In the genomic region with DNA sequence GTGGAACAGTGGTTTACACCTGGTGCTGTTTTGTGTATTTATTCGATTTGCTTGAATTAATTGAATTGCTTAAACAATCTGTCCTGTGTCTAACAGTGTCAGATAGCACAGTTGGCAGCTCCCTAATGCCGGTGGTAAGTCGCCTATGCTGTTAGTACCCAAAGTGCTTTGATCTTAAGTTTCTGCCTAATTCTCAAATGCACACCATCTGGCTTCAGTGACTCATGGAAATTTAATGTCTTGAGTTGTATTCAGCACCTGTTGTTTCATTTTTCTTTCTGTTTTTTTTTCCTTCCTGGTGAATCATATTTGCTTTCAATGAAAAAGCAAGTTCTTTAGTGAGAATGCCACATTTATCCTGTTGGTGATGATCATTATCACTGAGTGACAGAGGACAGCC, we compare ENCODE assay signal across 14 mouse cellular contexts.
DNase-seq lines count a peak whose midpoint lies in the region; ATAC-seq and TF ChIP-seq lines count a peak whose summit lies in the region.
"Had no signal": no experiment of that assay in that cellular context is flagged by ENCODE, and none has a peak within 500 bp of the region (broad histone marks: within the 10 kb centered on the region; RNA-seq: fewer than 3 reads in every experiment).

No protein-coding gene starts in this region.

- no peaks in the 10 kb centered on the region for H3K4me1 ChIP-seq in hindbrain, postnatal 0 days (ENCODE audit: insufficient read depth, low read length)
- H3K4me1 ChIP-seq in hindbrain, embryonic 13.5 days (replicated peaks): no peaks in the 10 kb centered on the region
- no peaks in the 10 kb centered on the region for H3K4me1 ChIP-seq in kidney, embryonic 14.5 days (ENCODE audit: control insufficient read depth, insufficient read depth, low read length)
- H3K4me1 ChIP-seq: heart, embryonic 13.5 days; hindbrain, embryonic 10.5 days had no signal

- no peak overlapping the region for H3K9ac ChIP-seq in hindbrain, postnatal 0 days (replicated peaks; ENCODE audit: low read length)
- H3K9ac ChIP-seq in hindbrain, embryonic 13.5 days: no peak overlapping the region
- no peak overlapping the region for H3K9ac ChIP-seq in kidney, embryonic 14.5 days (ENCODE audit: low read depth, low read length)
- H3K9ac ChIP-seq: heart, embryonic 13.5 days had no signal

- H3K9me3 ChIP-seq in hindbrain, postnatal 0 days (ENCODE audit: low read length): no peaks in the 10 kb centered on the region
- H3K9me3 ChIP-seq in hindbrain, embryonic 13.5 days: no peaks in the 10 kb centered on the region
- no peaks in the 10 kb centered on the region for H3K9me3 ChIP-seq in kidney, embryonic 14.5 days (ENCODE audit: control insufficient read depth, low read length)
- H3K9me3 ChIP-seq: hindbrain, embryonic 10.5 days had no signal

- no peak overlapping the region for H3K27ac ChIP-seq in hindbrain, postnatal 0 days
- H3K27ac ChIP-seq in hindbrain, embryonic 13.5 days: no peak overlapping the region
- H3K27ac ChIP-seq in layer of hippocampus, adult 2 months: no peak overlapping the region
- no peak overlapping the region for H3K27ac ChIP-seq in kidney, embryonic 14.5 days (ENCODE audit: low read depth, low read length)
- H3K27ac ChIP-seq: heart, embryonic 13.5 days; hindbrain, embryonic 10.5 days had no signal

- peak; percentile 3 for DNase-seq in hindbrain, postnatal 0 days (ENCODE audit: low spot score)
- peak; percentile 27 for DNase-seq in 3T3-L1 (ENCODE audit: low read depth, low spot score)
- peak; percentile 21 for DNase-seq in CD4-positive, CD25-positive, alpha-beta regulatory T cell, adult 2 months (ENCODE audit: low read depth, low spot score)
- DNase-seq in layer of hippocampus, adult 2 months (ENCODE audit: low spot score in 2 of 2): peak; percentile 30 to 56
- no peak for DNase-seq in embryo, embryonic 10 days (ENCODE audit: low spot score)
- DNase-seq: adrenal gland, postnatal 10 days; gastrocnemius, postnatal 25 days; kidney, adult 9 months; lung, adult 2 months; spleen, adult 18-20 months had no signal

- WGBS in hindbrain, postnatal 0 days: 45% methylated on average over 3 of the region's 3 CpGs
- whole genome bisulfite sequencing in hindbrain, embryonic 13.5 days: 79% methylated on average over 3 of the region's 3 CpGs
- 67% methylated on average over 3 of the region's 3 CpGs for WGBS in kidney, embryonic 14.5 days

- no peak overlapping the region for H3K4me3 ChIP-seq in hindbrain, postnatal 0 days (ENCODE audit: low read length)
- no peak overlapping the region for H3K4me3 ChIP-seq in hindbrain, embryonic 13.5 days
- H3K4me3 ChIP-seq in layer of hippocampus, adult 2 months: no peak overlapping the region
- no peak overlapping the region for H3K4me3 ChIP-seq in kidney, embryonic 14.5 days (ENCODE audit: low read length)
- H3K4me3 ChIP-seq: heart, embryonic 13.5 days; hindbrain, embryonic 10.5 days had no signal

- H3K4me2 ChIP-seq in hindbrain, postnatal 0 days (ENCODE audit: low read depth, low read length): no peak overlapping the region
- no peak overlapping the region for H3K4me2 ChIP-seq in hindbrain, embryonic 13.5 days
- no peak overlapping the region for H3K4me2 ChIP-seq in kidney, embryonic 14.5 days (replicated peaks; ENCODE audit: low read depth, low read length)
- H3K4me2 ChIP-seq: heart, embryonic 13.5 days had no signal

- TF ChIP-seq CTCF in hindbrain, postnatal 0 days (IDR thresholded peaks at IDR 0.05; ENCODE audit: low read depth): no peak
- no peak for TF ChIP-seq CTCF in layer of hippocampus, adult 2 months (conservative IDR thresholded peaks at IDR 0.05)

- ATAC-seq in hindbrain, postnatal 0 days: no peak
- no peak for ATAC-seq in hindbrain, embryonic 13.5 days (ENCODE audit: low FRiP score)
- no peak for ATAC-seq in kidney, embryonic 14.5 days (ENCODE audit: low FRiP score, low TSS enrichment)

- no peaks in the 10 kb centered on the region for H3K27me3 ChIP-seq in hindbrain, postnatal 0 days (ENCODE audit: insufficient read depth, low read length)
- H3K27me3 ChIP-seq in hindbrain, embryonic 13.5 days: no peaks in the 10 kb centered on the region
- H3K27me3 ChIP-seq in kidney, embryonic 14.5 days (ENCODE audit: control insufficient read depth, insufficient read depth, low read length): no peaks in the 10 kb centered on the region
- H3K27me3 ChIP-seq: heart, embryonic 13.5 days had no signal

- H3K36me3 ChIP-seq in hindbrain, postnatal 0 days (ENCODE audit: insufficient read depth, low read length): no peaks in the 10 kb centered on the region
- H3K36me3 ChIP-seq in hindbrain, embryonic 13.5 days: no peaks in the 10 kb centered on the region
- H3K36me3 ChIP-seq in kidney, embryonic 14.5 days (ENCODE audit: control insufficient read depth, insufficient read depth, low read length): no peaks in the 10 kb centered on the region
- H3K36me3 ChIP-seq: heart, embryonic 13.5 days; hindbrain, embryonic 10.5 days had no signal
